Mouse (Mus musculus) layer of hippocampus, adult 8-10 months (tissue): ENCODE data around the gene Dhx37. TPM values are rescaled to one million over a fixed set of nuclear protein-coding genes. Genes with fewer than 3 reads are reported as not detected.

Source experiments
- DNase-seq, 2 experiments: peaks; one replicate each; pipeline ENCODE4 v3.0.0; 2022; ENCODE audit warnings: low spot score in 2 of 2
- microRNA-seq, 2 experiments: library from miRNA; unstranded; fragments of <30 nt; microRNA quantifications; one replicate each; pipeline ENCODE4 v1.2.0; 2022
- total RNA-seq, 4 experiments: library from RNA; stranded (reverse); gene quantifications; 2 replicates each; pipeline ENCODE4 v1.2.4; 2022

Dhx37 gene
- total RNA-seq, 4 experiments from 2014 or later: 13.2 to 13.5 (median 13.4) TPM

DNA sequence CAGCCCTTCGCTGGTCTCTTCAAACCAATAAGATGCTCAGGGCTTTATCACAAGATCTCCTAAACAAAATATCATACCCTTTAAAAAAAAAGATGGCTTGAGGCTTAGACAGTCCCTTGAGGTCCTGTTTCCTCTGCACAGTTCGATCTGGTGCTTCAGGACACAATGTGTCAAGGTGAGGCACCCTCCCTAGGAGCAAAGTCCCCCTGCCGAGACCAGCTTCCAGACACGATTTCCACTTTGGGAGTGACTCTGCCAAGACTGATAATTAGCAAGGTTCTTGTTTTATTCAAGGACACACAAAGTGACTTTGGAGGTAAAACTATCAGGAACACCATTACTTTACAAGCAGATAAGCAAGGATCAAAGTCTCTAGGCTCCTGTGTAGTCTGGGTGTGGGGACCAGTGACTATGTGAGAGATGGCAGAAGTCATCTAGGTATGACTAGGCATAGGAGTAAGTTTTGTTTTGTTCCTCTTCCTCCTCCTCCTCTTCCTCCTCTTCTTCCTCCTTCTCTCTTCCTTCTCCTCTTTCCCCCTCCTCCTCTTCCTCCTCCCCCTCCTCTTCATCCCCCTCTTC, 69.0 kb downstream of the Dhx37 start:
- DNase-seq: no peak

DNA sequence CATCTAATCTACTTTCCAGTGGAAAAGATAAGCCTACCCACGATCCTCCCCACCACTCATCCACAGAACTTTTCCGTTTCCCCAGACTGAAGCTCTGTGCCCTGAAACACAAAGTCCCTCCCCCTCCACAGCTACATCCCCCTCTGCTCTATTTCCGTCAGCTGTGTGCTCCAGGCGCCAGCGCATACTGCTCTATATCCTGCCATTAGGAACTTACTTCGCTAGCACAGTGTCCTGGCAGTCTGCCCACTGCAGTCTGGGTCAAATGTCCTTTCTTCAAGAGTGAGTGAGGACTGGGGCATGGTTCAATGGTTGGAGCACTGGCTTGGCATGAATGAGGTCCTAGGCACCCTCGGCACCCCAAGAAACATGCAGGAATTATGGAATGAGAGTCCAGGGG, 70.0 kb downstream of the Dhx37 start:
- no peak for DNase-seq

Small RNAs within 50 kb of the gene (microRNA-seq; reads per million reads assigned to microRNA genes)
- gene Gm27551: 0 reads per million in 2 experiments

Other genes with a start within 250 kb of the Dhx37 start
- gene Scarb1, start 93.0 kb downstream of the Dhx37 start, total RNA-seq: 10 to 100 TPM; 27.9 to 38.7 (median 34.3) TPM
- gene Gm10382, start 44.8 kb downstream of the Dhx37 start, total RNA-seq: under 1 TPM in 2 of 4 experiments, not detected in 2; 0.27 to 0.72 TPM
- gene Ubc, start 43.9 kb downstream of the Dhx37 start, total RNA-seq: 100 to 1,000 TPM; 769 to 857 (median 823) TPM
- 100 to 1,000 TPM in 2 of 4 experiments, 10 to 100 TPM in 2; 89.5 to 105 (median 95.6) TPM for gene Bri3bp, start 7.4 kb upstream of the Dhx37 start, total RNA-seq
- gene Aacs, start 41.7 kb upstream of the Dhx37 start, total RNA-seq: 10 to 100 TPM; 49.4 to 59.0 (median 51.7) TPM
- gene Tmem132b, start 97.7 kb upstream of the Dhx37 start, total RNA-seq: 100 to 1,000 TPM; 116 to 122 (median 119) TPM